Mouse (Mus musculus) CD8-positive naive resting alpha-beta T cell, adult 2 months (primary cell): ENCODE data around the gene Mtmr12.
"Not testable (repeated sequence)": the region's sequence is repeated elsewhere in the genome, so short reads cannot be mapped to it uniquely, and the experiment has no call there.

Experiments
- DNase-seq, 2 experiments: peaks; one replicate each; pipeline ENCODE4 v3.0.0; 2022; ENCODE audit warnings: low read depth in 2 of 2, low spot score in 2 of 2

The Mtmr12 gene

GRCm38 (mm10) chr15:12204319-12205159, at the start of gene Mtmr12:
TSS of gene Mtmr12 (plus strand) at chr15:12205028.
- peak; percentile 100 for DNase-seq

- no peak for DNase-seq
Measured at GRCm38 (mm10) chr15:12178126-12178525, 26.7 kb upstream of the Mtmr12 start.

GRCm38 (mm10) chr15:12181181-12181805, 23.5 kb upstream of the Mtmr12 start:
- DNase-seq: not testable (repeated sequence)

- no peak for DNase-seq
Measured at GRCm38 (mm10) chr15:12193880-12194816, 10.7 kb upstream of the Mtmr12 start.

GRCm38 (mm10) chr15:12194817-12195735, 9.8 kb upstream of the Mtmr12 start:
- no peak for DNase-seq

- DNase-seq: no peak
Measured at GRCm38 (mm10) chr15:12195966-12196365, 8.9 kb upstream of the Mtmr12 start.

GRCm38 (mm10) chr15:12196410-12197191, 8.2 kb upstream of the Mtmr12 start:
- peak; percentile 53 to 55 for DNase-seq

GRCm38 (mm10) chr15:12197361-12197760, 7.5 kb upstream of the Mtmr12 start:
- DNase-seq: no peak

GRCm38 (mm10) chr15:12200021-12200420, 4.8 kb upstream of the Mtmr12 start:
- no peak for DNase-seq

GRCm38 (mm10) chr15:12201856-12202255, 3.0 kb upstream of the Mtmr12 start:
- DNase-seq: no peak

- DNase-seq: no peak
Measured at GRCm38 (mm10) chr15:12202456-12202855, 2.4 kb upstream of the Mtmr12 start.

GRCm38 (mm10) chr15:12203008-12203407, 1.8 kb upstream of the Mtmr12 start:
- DNase-seq: not testable (repeated sequence)

- no peak for DNase-seq
Measured at GRCm38 (mm10) chr15:12203512-12204318, 1.1 kb upstream of the Mtmr12 start.

- peak in 1 of 2 experiments; percentile 17 for DNase-seq
Measured at GRCm38 (mm10) chr15:12205160-12205901, 503 bp downstream of the Mtmr12 start.

- DNase-seq: no peak
Measured at GRCm38 (mm10) chr15:12205902-12206645, 1.2 kb downstream of the Mtmr12 start.

- no peak for DNase-seq
Measured at GRCm38 (mm10) chr15:12206646-12207222, 1.9 kb downstream of the Mtmr12 start.

- no peak for DNase-seq
Measured at GRCm38 (mm10) chr15:12207556-12208090, 2.8 kb downstream of the Mtmr12 start.
